Mouse (Mus musculus): ENCODE data around the gene Igdcc3.
A peak's percentile ranks its signal among the peaks of the same experiment; 100 is the strongest.

Gene Igdcc3

DNA sequence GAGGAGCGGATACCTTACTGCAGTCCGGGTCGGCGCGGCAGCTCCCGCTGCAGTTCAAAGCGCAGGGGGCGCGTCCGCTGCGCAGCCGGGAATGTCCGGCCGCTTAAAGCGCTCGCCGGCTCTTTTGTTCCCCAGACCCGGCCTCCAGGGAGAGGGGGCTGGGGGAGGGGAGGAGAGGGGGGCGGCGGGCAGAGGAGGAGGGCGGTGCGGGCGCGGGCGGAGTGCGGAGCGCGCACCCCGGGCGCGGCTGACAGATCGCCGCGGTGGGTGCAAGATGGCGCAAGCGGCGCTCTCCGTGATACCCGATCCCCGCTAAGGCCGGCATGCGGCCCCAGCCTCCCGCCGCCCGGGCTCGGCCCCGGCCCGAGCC, at the start of gene Igdcc3:
Gene Igdcc3 (plus strand): TSS at position 254 of the 370 bp plus-strand sequence.
- DNase-seq (ENCODE audit: low spot score) = peak; percentile 82

DNA sequence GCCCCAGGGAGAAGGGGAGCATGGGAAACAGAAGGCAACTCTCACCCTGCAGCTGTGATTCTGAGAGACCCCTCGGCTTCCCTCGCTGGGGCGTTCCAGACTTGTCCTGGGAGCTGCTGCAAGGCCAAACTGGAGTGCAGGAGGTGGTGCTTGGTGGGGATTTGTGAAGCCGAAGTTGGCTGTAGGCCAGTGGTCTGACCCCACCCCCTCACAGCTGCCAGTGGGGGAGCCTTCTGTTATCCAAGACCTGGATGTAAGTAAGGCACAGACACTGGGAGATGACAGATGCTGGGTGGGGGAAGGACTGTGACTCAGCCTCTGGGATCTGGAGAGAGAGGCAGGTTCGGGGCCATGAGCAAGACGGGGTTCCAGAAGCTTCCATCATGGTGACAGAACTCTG, 46.8 kb upstream of the Igdcc3 start:
- DNase-seq (ENCODE audit: low spot score) = peak; percentile 60

DNA sequence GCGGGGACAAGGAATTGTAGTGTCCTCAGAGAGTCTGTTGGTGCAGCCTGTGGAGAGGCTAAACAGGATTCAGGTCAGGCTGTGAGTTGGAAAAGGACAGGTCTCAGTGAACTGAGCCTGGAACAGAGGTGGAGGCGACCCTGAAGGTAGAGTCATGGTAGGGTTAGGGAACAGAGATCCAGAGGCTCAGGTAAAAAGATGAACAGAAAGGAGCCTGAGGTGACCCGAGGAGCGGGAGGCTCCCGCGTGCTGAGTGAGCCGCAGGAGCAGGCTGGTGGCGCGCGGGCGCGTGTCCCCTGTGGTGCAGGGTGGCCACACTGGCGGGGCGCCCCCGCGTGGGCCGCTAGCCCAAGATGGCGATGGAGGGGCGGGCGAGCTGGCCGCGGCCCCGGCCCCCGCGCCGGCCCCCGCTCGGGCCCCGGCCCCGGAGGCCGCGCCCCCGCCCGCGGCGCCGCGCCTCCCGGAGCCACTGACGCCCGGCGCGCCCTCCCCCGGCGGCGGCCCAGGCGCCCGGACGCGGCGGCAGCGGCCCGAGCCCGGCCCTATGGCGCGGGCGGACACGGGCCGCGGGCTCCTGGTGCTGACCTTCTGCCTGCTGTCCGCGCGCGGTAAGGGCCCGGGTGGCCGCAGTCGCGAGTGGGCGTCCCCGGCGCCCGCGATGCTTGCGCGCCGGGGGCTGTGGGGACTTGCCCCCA, 39.9 kb upstream of the Igdcc3 start, which contains the start of gene Igdcc4:
Gene Igdcc4 (plus strand): TSS at position 496 of the 695 bp plus-strand sequence.
- peak; percentile 61 for DNase-seq (ENCODE audit: low spot score)

DNA sequence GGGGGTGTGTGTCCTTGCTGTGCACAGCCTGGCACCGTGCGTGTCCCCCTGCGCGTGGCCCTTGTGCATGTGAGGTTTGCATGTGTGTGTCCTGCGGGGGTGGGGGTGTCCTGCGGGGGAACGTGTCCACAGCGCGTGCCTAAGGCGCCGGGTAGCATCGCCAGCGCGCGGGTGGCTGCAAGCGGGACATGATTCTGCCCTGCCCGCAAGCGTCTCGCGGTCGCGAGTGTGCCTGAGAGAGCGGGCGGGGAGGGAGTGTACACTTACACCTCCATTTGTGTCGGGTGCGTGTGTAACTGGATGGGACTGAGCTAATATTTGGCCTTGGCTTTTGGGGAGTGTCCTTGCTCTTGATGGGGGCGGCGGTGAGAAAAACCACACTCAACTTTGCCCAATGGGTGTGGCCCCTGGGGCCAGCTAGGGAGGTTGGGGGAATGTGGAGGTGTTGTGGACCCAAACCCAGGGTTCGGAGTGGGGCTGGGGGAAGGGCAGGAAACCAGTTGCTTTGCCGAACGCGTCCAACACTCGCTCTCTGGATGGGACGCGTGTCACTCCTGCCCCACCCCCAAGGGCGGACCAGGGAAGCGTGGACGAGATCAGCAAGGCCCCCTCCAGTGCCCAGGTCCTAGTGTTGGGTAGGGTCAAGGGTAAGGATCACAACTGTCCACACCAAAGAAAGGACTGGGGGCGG, 39.2 kb upstream of the Igdcc3 start:
- DNase-seq (ENCODE audit: low spot score) = peak; percentile 43

DNA sequence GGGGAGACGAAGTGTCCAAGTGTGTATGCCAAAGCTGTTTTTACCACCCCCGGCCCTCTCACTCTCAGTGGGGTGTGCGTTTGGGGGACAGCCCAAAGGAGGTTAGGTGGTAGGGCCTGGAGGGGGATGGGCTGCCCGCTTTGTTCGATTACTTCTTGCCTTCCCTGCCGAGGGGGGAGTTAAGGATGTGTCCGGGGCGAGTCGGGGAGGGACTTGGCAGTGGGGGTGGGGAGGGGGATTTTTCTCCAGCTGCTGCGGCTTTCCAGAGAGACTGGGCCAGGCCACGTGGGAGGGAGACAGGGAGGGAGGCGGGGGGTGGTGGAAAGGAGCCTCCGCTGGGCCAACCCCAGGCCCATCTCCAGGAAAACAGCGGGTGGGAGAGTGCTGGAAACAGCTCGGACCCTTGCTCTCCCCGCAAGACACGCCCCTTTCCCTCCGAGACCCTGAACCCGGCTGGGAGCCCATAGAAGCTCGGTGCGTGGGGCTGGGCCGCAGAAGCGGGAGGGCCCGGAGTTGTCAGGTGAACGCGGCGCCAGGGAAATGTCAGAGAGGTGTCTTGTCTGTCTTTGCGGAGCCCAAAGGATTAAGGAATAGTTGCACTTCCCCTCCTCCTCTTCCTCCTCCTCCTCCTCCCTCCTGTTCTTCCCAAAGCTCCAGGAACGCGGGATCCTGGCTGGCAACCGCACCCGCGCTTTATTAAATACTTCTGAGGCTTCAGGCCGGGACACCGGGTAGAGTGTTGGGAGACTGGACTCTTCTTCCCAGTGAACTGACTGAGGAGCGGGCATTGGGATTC, 38.4 kb upstream of the Igdcc3 start:
- DNase-seq (ENCODE audit: low spot score) = peak; percentile 74

DNA sequence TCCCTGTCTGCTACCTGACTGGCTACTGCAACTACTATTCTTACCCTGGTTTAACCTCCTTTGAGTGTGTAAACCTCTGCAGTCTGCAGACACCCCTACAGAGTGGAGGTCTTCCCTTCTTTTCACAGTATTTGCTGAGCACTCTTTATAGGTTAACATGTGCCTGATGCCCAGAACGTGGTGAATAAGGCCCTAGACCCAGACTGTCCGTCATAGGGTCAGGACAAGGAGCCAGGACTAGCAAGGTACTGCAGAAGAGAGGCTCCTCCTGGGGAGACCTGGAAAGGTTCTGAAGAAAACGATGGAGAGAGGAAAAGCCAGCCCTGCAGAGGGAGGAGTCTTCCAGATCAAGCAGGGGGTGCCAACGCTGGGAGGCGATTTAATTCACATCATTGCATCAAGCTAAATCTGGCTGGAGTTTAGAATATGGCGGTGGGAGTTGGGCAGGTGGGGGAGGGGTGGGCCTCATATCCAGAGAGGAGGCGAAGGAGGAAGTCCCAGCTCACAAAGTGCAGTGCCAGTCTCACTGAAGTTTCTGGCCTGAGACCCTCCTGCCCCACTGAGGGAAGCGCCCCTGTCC, 37.7 kb upstream of the Igdcc3 start:
- DNase-seq (ENCODE audit: low spot score) = peak; percentile 26

DNA sequence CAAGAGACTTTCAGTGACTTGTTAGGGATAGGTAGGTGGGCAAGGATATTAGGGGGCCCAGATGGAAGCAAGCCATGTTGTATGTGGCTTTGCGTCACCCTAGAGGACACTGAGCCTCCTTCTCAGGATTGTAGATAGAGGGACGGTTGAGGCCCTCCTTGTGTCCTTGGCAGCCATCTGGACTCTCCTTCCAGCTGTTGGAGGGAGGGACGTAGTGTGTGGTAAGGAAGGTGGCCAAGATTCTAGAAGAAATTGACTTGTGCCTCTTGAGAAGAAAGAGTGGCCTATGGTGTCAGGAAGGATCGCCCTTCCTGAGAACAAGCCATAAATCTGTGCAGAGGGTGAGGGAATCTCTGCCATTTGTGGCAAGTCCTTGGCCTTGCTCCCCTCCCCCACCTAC, 34.2 kb upstream of the Igdcc3 start:
- DNase-seq (ENCODE audit: low spot score) = no peak

DNA sequence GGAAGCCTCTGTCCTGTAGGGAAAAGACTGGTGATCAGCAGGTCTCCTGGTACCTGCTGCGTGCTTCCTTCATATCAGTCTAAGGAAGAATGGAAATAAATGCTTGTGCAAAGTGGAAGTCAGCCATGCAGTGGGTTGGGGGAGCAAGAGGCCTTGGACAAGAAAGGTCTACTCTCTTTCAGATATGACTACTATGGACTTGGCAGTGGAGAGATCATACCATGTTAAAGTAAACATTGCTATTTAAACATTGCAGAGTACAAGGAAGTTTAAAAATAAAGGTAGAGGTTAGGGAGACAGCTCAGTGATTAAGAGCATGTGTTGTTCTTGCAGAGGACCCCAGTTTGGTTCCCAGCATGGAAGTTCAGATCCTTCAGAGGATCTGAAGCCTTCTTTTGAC, 33.1 kb upstream of the Igdcc3 start:
- DNase-seq (ENCODE audit: low spot score) = no peak

DNA sequence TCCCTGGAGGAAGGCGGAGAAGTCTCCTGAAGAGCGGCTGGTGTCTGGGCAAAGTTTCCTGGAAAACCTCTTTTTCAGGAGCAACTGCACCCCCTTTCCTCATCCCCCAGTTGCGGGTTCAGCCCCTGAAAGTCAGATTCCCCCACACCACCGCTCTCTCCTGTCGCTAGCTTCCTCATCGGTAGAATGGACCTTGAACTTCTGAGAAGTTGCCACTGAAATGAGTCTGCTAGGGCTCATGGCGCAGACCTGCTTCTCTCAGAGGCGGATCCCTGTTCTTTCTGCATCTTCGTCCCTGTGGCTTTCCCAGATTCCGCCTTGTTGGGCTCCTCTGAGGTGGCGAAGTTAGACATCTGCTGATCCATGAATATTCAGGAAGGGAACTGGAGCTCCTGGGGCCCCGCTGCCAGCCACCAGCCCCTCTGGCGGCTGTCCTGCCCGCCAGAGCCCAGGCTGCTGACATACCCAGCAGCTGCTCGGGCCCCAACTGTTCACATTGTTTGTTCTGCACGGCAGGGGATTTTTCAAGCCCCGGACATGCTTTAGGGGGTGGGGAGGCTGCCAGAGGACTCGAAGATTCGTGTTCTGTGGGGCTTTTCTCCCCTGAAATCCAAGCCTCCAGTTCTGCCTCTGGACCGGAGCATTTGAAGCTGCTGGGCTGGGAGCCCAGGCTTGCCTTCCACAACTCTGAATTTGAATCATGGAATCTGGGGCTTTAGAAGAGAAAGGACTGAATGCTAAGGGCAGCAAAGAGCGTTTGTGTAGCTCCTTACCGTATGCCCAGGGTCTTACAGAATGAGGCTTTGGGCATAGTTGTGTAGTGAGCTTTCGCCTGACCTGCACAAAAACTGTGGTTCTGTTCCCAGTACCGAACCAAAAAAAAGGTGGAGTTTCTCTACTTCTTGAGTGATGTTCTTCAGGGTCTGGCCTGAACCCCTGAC, 31.6 kb upstream of the Igdcc3 start:
- DNase-seq (ENCODE audit: low spot score) = peak; percentile 76

DNA sequence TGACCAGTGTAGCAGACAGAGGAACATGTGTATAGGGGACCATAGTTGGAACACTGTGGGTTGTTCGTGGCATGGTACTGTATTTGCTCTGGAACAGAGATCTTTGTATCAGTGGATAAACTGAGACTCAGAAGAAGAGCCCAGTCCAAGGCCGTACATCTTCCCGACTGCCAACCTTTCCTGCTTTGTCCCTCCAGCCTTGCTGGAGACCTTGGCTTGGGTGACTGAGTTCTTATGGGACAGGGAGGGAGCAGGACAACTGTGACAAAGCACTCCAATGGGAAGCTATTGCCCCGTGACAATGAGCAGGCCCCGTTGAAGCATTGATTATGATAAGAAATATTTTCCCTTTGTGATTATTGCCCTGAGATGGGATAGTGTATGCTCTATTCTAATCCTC, 29.3 kb upstream of the Igdcc3 start:
- DNase-seq (ENCODE audit: low spot score) = no peak

DNA sequence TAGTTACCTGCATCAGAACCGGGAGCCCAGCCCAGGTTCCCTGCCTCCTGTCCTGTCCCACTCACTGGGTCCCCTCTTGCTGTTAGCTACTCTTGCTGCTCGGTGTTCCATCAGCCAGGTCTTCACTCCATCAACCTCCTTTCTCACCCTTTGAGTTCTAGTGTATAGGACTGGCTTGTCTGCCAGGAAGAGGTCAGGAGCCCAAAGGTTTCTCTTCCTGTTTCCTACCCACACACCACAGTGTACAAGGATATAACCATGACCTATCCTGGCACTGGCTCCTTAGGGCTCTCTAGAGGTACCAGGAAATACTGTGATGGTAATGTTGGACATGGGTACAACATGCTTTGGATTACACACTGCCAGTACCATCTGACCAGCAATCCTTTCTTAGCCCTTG, 27.3 kb upstream of the Igdcc3 start:
- no peak for DNase-seq (ENCODE audit: low spot score)

DNA sequence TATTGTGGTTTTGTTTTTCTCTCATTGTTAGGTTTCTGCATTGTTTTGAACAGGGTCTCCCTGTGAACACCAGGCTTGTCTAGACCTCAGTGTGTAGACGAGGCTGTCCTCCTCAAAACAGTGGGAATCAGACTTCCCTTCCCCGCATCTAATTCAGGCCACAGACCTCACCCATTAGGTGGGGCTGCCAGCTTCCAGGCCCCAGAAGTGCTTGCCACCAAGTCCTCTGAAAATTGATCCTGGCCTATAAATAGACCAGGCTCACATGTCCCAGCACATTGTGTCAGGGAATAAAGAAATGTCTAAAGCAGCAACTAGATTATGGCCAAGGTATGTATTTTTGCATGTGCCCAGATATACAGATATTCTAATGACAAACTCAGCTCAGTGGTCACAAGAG, 25.1 kb upstream of the Igdcc3 start:
- DNase-seq (ENCODE audit: low spot score) = no peak

DNA sequence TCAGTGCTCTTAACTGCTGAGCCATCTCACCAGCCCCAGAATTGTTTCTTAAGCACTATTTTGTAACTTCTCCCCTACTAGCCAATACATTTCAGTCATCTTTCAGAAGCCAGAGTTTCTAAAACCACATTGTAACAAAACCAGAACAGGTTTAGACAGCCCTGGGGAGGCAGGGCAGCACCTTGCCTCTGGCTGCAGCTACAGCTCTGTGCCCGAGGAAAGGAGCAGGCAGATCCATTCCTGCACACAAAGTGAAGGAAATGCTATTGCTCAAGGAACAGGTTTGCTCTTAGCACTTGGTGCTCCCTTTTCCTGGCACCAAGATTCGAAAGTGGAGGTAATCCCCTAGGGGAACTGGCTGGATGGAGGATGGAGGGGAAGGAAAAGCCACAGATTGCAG, 23.5 kb upstream of the Igdcc3 start:
- no peak for DNase-seq (ENCODE audit: low spot score)

DNA sequence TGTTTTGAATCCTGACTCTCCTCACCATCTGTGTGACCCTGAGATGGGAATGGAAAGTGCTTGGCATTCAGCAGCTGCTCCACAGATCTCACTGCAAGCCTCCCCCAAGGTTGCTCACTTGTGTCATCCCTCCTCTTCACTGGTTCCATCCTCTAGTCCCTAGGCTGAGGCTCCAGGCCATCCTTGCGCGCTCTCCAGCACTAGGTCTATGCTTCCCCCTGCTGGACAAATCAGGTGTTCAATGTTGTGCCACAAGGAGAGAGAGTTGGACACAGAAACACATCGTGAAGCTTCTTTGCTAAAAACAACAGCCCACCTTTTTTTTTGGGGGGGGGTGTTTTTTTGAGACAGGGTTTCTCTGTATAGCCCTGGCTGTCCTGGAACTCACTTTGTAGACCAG, 20.1 kb upstream of the Igdcc3 start:
- DNase-seq (ENCODE audit: low spot score) = peak; percentile 89

DNA sequence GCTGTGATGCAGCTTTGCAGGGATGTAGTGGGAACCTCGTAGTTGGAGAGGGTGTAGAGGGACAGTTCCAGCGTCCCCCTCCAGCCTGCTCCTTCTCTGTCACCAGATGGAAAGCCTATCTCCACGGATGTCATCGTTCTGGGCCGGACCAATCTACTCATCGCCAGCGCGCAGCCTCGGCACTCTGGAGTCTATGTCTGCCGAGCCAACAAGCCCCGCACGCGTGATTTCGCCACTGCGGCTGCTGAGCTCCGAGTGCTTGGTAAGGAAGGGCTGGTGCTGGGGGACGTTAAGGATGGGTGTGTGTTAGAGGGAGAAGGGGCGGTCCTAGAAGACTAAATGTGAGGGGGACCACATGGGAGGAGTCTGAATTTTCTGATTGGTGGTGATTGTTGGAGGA, 18.4 kb upstream of the Igdcc3 start:
- peak; percentile 14 for DNase-seq (ENCODE audit: low spot score)

DNA sequence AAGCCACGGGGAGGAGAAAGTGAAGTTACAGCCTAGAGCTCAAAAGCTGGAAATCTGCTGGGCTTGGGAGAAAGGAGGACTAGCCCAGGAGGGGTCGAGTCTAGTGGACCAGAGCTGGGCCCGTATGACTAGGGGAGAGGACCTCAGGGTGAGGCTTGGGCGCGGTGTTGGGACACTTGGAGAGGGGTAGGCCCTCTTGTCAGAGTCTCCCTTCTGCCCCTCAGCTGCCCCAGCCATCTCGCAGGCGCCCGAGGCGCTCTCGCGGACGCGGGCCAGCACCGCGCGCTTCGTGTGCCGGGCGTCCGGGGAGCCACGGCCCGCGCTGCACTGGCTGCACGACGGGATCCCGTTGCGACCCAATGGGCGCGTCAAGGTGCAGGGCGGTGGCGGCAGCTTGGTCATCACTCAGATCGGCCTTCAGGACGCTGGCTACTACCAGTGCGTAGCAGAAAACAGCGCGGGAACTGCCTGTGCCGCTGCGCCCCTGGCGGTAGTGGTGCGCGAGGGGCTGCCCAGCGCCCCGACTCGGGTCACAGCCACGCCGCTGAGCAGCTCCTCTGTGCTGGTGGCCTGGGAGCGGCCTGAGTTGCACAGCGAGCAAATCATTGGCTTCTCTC, 17.3 kb upstream of the Igdcc3 start:
- DNase-seq (ENCODE audit: low spot score) = peak; percentile 89

DNA sequence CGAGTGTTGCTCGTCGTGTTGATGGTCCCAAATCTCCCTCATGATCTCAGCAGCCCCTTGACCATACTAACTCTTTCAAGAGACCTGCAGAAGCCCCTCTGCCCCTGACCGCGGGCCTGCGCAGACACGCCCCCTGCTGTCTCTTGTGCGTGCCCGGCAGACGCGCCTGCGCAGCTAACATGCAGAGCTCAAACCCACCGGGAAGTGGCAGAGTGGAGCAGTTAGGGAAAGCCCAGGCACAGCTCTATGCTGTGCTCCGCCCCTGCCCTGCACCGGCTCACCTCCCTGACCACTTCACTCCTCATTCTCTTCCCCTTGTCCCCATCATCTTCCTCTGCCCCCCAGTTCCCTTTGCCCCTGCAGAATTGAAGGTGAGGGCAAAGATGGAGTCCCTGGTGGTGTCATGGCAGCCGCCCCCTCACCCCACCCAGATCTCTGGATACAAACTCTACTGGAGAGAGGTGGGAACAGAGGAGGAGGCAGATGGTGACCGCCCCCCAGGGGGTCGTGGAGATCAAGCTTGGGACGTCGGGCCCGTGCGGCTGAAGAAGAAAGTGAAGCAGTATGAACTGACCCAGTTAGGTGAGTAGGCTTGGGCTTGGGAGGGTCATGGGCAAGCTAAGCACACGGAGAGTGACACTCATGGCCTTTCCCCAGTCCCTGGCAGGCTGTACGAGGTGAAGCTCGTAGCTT, 12.7 kb upstream of the Igdcc3 start:
- peak; percentile 81 for DNase-seq (ENCODE audit: low spot score)

DNA sequence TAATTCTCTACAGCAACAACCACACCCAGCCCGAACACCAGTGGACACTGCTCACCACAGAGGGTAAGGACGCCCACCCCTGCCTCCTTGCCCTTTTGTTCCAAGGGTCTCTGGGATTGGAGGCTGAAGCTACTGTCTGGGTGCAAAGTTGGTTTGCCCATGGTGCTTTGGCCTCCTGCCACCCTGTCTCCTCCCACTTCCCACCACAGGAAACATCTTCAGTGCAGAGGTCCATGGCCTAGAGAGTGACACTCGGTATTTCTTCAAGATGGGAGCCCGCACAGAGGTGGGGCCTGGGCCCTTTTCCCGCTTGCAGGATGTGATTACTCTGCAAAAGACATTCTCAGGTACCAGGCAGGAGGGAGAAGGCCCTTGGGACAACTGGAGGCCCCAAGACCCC, 9.3 kb upstream of the Igdcc3 start:
- no peak for DNase-seq (ENCODE audit: low spot score)

DNA sequence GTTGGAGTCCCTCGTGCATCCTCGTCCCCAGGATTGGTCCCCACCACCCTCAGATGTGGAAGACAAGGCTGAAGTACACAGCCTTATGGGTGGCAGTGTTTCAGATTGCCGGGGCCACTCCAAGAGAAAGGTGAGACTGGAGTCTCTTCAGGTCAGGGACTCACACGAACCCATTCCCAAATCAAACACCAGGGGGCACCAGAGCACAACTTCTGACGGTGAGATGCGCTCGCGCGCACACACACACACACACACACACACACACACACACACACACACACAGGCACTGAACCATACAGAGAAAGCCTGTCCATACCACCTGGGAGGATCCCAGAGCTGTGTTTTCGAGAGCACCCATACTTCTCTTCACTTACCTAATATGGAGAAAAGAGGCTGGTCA, 7.2 kb upstream of the Igdcc3 start:
- DNase-seq (ENCODE audit: low spot score) = peak; percentile 91

DNA sequence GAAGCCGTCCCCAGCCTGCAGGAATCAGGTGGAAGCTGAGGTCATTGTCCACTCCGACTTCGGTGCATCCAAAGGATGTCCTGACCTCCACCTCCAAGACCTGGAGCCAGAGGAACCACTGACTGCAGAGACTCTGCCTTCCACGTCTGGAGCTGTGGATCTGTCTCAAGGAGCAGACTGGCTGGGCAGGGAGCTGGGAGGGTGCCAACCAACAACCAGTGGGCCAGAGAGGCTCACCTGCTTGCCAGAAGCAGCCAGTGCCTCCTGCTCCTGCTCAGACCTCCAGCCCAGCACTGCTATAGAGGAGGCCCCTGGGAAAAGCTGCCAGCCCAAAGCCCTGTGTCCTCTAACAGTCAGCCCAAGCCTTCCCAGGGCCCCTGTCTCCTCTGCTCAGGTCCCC, 5.9 kb upstream of the Igdcc3 start:
- no peak for DNase-seq (ENCODE audit: low spot score)
